Mouse (Mus musculus): Measurements from ENCODE around the gene Sepsecs. TPM values are rescaled to one million over a fixed set of nuclear protein-coding genes. Genes with fewer than 3 reads are reported as not detected.
A peak's percentile ranks its signal among the peaks of the same experiment; 100 is the strongest.

Gene Sepsecs
- polyA plus RNA-seq, 1 experiment from 2014 or later: 6.4 TPM

DNA sequence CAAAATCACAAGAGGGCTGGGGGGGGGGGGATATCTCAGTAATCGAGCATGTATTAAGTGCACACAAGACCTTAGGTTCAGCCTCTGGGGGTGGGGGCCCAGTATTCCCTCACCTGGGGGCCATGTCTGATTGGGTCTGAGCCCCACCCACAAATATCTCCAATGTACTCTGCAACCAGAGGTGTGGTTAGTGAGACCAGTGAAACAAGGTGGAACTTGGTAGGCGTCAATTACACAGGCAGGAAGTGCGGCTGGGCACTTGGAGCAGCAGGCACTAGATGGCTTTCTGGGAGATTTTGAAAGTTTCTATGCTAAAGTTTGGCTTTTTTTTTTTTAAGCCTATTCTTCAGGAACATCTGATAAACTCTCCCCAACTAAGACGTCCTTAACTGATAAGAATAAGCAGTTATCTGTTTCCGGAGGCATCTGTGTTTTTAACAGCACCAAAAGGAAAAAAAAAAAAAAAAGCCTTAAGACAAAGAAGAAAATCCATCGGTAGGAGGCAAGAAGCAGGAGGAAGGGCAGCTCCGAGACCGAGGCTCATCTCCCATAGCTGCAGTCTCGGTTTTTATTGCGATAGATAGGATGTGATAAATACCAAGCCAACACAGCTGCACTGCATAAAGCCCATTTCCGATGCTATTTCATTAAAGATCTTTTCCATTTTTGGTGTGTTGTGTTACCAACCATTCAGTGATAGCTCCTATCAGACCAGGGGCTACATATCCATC is 33.3 kb downstream of the Sepsecs start:
- WGBS: 42% methylated on average over 11 of the region's 11 CpGs

DNA sequence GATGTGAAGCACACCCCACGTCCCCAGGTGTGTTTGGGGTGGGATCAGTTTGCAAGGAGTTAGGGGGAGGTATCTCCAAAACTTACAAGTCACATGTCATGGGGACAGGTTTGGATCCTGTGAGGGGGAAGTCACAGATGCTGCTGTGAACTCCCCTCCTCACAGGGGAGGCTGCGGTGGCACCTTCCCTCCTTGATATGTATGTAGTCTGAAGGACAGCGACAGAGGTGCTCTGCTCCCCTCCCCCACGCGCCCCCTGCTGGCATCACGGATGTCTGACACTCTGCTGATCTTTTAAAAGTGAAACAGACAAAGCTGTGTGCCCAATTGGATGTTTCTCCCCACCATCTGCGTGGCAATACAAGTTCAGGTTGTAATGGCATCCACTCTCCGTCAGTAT is 35.5 kb downstream of the Sepsecs start:
- Histone ChIP-seq H3K4me3 (ENCODE audit: low read length) (no peak overlapping the region), H3K9me3 (replicated peaks; ENCODE audit: control insufficient read depth, low read length) (no peaks in the 10 kb centered on the region), H3K4me2 (ENCODE audit: low read depth, low read length) (no peak overlapping the region; the same call in 1 of the 2 replicates), H3K36me3 (ENCODE audit: control insufficient read depth, insufficient read depth) (no peaks in the 10 kb centered on the region), H3K27ac (ENCODE audit: low read length) (no peak overlapping the region), H3K9ac (ENCODE audit: low read length) (no peak overlapping the region), H3K4me1 (ENCODE audit: control insufficient read depth, insufficient read depth, low read length) (peaks cover 1% of the 10 kb centered on the region), H3K27me3 (ENCODE audit: control insufficient read depth, insufficient read depth, low read length) (no peaks in the 10 kb centered on the region)
- ATAC-seq (replicated peaks; ENCODE audit: extremely low read depth, insufficient read depth, low FRiP score): peak; percentile 61; the same call in 1 of the 2 replicates
- 24% methylated on average over 8 of the region's 8 CpGs for WGBS

More for the DNA sequence above, 33.3 kb downstream of the Sepsecs start:
- H3K4me3 ChIP-seq (ENCODE audit: low read length): no peak overlapping the region
- no peak overlapping the region for H3K4me2 ChIP-seq (ENCODE audit: low read depth, low read length)
- H3K36me3 ChIP-seq (ENCODE audit: control insufficient read depth, insufficient read depth): no peaks in the 10 kb centered on the region
- H3K27ac ChIP-seq (ENCODE audit: low read length): no peak overlapping the region
- no peaks in the 10 kb centered on the region for H3K4me1 ChIP-seq (ENCODE audit: control insufficient read depth, insufficient read depth, low read length)
- ATAC-seq (replicated peaks; ENCODE audit: extremely low read depth, insufficient read depth, low FRiP score): no peak
- no peak overlapping the region for H3K9ac ChIP-seq (ENCODE audit: low read length)
- H3K9me3 ChIP-seq (replicated peaks; ENCODE audit: control insufficient read depth, low read length): no peaks in the 10 kb centered on the region
- H3K27me3 ChIP-seq (ENCODE audit: control insufficient read depth, insufficient read depth, low read length): no peaks in the 10 kb centered on the region

DNA sequence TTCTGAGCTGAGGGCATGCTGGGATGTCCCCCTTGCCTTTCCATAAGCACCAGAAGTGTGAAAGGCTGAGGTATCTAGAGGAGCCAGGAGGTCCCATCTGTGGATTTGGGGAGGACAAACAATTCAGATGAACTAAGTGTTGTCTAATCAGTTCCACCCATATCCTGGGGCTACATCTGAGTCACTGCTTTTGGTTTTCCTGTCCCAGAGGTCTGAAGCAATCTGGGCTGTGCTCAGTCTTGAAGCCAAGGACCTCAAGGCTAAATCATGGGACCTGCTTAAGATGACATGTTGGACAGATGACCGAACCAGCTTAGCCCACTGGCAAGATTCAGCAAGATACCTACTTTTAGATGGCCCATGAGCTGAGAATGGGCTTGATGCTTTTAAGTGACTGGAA is 39.0 kb downstream of the Sepsecs start:
- H3K4me3 ChIP-seq (ENCODE audit: low read length): no peak overlapping the region
- no peak overlapping the region for H3K27ac ChIP-seq (ENCODE audit: low read length)
- no peak for ATAC-seq (replicated peaks; ENCODE audit: extremely low read depth, insufficient read depth, low FRiP score)
- no peaks in the 10 kb centered on the region for H3K36me3 ChIP-seq (ENCODE audit: control insufficient read depth, insufficient read depth)
- H3K27me3 ChIP-seq (ENCODE audit: control insufficient read depth, insufficient read depth, low read length): no peaks in the 10 kb centered on the region
- WGBS: 100% methylated on average over 1 of the region's 1 CpGs
- peaks cover 14% of the 10 kb centered on the region for H3K4me1 ChIP-seq (ENCODE audit: control insufficient read depth, insufficient read depth, low read length)
- H3K9me3 ChIP-seq (replicated peaks; ENCODE audit: control insufficient read depth, low read length): no peaks in the 10 kb centered on the region
- no peak overlapping the region for H3K9ac ChIP-seq (ENCODE audit: low read length)
- H3K4me2 ChIP-seq (ENCODE audit: low read depth, low read length): no peak overlapping the region

DNA sequence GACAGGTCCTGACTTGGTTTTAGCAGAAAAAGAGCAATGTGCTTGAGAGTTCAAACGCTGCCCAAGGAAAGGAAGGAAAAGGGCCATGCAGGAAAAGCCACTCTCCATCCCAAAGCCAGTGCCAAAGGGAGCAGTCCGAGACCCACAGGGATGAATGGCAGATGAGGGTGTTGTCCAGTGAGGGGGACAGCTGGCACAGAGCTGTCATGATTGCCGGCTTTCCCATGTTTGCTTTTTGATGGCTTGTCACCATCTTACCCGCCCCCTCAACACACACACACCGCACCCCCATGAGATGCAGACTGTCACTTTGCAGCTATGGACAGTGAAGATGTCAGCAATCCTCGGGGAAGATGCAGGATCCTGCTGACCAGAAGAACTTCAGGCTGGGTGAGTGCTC is 40.3 kb downstream of the Sepsecs start:
- no peak for ATAC-seq (replicated peaks; ENCODE audit: extremely low read depth, insufficient read depth, low FRiP score)
- Histone ChIP-seq H3K36me3 (ENCODE audit: control insufficient read depth, insufficient read depth) (no peaks in the 10 kb centered on the region), H3K27me3 (ENCODE audit: control insufficient read depth, insufficient read depth, low read length) (no peaks in the 10 kb centered on the region), H3K27ac (ENCODE audit: low read length) (no peak overlapping the region), H3K9ac (ENCODE audit: low read length) (no peak overlapping the region), H3K9me3 (replicated peaks; ENCODE audit: control insufficient read depth, low read length) (no peaks in the 10 kb centered on the region), H3K4me2 (ENCODE audit: low read depth, low read length) (no peak overlapping the region), H3K4me1 (ENCODE audit: control insufficient read depth, insufficient read depth, low read length) (peaks cover 14% of the 10 kb centered on the region), H3K4me3 (ENCODE audit: low read length) (no peak overlapping the region)
- 63% methylated on average over 6 of the region's 6 CpGs for WGBS

DNA sequence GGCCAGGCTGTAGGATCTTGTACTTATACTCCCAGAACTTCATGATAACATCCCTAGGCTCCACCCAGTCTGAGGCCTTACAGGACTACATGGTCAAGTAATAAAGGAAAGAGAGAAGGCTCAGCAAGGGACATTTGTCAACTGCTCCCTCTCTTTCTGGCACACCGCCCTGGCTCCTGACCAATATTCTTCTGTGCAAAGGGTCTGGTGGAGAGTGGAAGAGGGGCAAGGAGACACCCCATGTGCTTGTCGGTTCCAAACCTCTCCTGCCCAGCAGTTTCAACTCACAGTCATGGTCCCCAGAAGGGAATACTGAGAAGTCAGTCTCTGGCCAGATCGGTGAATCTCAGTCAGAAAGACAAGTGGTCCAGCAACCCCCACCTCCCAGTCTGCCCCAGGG is 40.7 kb downstream of the Sepsecs start:
- Histone ChIP-seq H3K4me3 (ENCODE audit: low read length) (no peak overlapping the region), H3K36me3 (ENCODE audit: control insufficient read depth, insufficient read depth) (no peaks in the 10 kb centered on the region), H3K27me3 (ENCODE audit: control insufficient read depth, insufficient read depth, low read length) (no peaks in the 10 kb centered on the region), H3K4me1 (ENCODE audit: control insufficient read depth, insufficient read depth, low read length) (peaks cover 14% of the 10 kb centered on the region), H3K9me3 (replicated peaks; ENCODE audit: control insufficient read depth, low read length) (no peaks in the 10 kb centered on the region), H3K27ac (ENCODE audit: low read length) (0 out of 2 replicates have a peak overlapping the region, but pooled peaks have one; percentile 13), H3K4me2 (ENCODE audit: low read depth, low read length) (no peak overlapping the region), H3K9ac (ENCODE audit: low read length) (no peak overlapping the region)
- WGBS: 48% methylated on average over 3 of the region's 3 CpGs
- ATAC-seq (replicated peaks; ENCODE audit: extremely low read depth, insufficient read depth, low FRiP score): peak; percentile 20; the same call in 1 of the 2 replicates

DNA sequence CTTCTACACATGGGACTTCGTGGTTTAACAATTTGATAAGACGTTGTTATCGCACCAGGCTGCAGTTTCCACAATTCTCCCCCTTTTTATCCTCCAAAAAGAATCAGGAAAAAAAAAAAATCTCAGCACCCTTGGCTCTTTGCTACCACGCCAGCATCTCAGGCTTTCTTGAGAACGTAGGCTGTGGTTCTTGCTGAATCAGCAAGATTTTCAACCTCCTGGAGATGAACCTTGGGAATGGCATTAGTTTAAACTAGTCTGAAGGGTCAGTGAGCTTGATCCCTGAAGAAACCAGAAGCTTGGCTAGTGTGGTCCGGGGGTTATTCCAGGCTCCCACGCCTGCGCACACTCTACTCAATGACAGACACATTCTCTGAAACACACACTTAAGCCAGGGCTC is 41.8 kb downstream of the Sepsecs start:
- H3K9ac ChIP-seq (ENCODE audit: low read length): no peak overlapping the region
- H3K4me3 ChIP-seq (ENCODE audit: low read length): no peak overlapping the region
- WGBS: 84% methylated on average over 8 of the region's 8 CpGs
- no peaks in the 10 kb centered on the region for H3K36me3 ChIP-seq (ENCODE audit: control insufficient read depth, insufficient read depth)
- peaks cover 14% of the 10 kb centered on the region for H3K4me1 ChIP-seq (ENCODE audit: control insufficient read depth, insufficient read depth, low read length)
- no peak overlapping the region for H3K27ac ChIP-seq (ENCODE audit: low read length)
- H3K9me3 ChIP-seq (replicated peaks; ENCODE audit: control insufficient read depth, low read length): no peaks in the 10 kb centered on the region
- no peaks in the 10 kb centered on the region for H3K27me3 ChIP-seq (ENCODE audit: control insufficient read depth, insufficient read depth, low read length)
- no peak overlapping the region for H3K4me2 ChIP-seq (ENCODE audit: low read depth, low read length)
- no peak for ATAC-seq (replicated peaks; ENCODE audit: extremely low read depth, insufficient read depth, low FRiP score)

DNA sequence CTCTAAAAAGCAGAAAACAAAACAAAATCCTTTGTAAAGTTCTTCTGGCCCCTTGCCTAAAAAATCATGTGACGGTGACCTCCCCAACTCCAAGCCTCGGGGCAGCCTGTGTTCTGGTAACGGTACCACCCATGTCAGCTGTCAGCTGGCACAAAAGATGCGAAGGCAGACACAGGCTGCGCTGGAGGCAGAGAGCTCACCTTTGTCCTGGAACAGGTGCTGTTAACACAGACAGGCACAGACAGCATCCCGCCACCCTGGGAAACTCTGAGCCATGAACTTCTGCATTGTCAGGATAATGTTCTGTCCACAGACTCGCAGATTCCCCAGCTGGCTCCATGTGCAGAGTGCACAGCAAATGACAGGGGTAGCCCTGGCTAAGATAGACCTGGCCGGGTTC is 43.4 kb downstream of the Sepsecs start:
- no peak overlapping the region for H3K4me3 ChIP-seq (ENCODE audit: low read length)
- no peaks in the 10 kb centered on the region for H3K36me3 ChIP-seq (ENCODE audit: control insufficient read depth, insufficient read depth)

DNA sequence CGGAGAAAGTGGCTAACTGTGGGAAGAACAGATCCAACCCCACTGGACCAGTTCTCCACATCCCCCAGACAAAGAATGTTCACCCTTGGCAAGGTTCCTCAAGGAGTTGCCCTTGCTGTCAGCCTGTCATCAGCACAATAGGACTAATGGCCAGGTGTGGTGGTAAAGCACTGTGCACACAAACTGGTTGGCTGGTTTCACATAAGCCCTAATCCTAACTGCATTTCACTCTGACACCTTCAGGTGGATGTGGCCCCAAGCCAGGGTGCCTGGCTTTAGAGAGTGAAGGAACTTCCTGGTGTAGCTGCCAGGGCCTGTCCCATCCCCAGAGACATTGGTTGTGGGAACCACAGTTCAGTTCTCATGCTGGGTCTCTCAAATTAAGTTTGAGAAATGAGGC is 44.6 kb downstream of the Sepsecs start:
- no peak overlapping the region for H3K27ac ChIP-seq (ENCODE audit: low read length)
- 100% methylated on average over 1 of the region's 1 CpGs for WGBS
- H3K27me3 ChIP-seq (ENCODE audit: control insufficient read depth, insufficient read depth, low read length): no peaks in the 10 kb centered on the region
- H3K4me2 ChIP-seq (ENCODE audit: low read depth, low read length): no peak overlapping the region
- H3K4me3 ChIP-seq (ENCODE audit: low read length): no peak overlapping the region
- no peak overlapping the region for H3K9ac ChIP-seq (ENCODE audit: low read length)
- no peaks in the 10 kb centered on the region for H3K9me3 ChIP-seq (replicated peaks; ENCODE audit: control insufficient read depth, low read length)
- no peak for ATAC-seq (replicated peaks; ENCODE audit: extremely low read depth, insufficient read depth, low FRiP score)
- H3K36me3 ChIP-seq (ENCODE audit: control insufficient read depth, insufficient read depth): no peaks in the 10 kb centered on the region
- H3K4me1 ChIP-seq (ENCODE audit: control insufficient read depth, insufficient read depth, low read length): peaks cover 14% of the 10 kb centered on the region

More for the DNA sequence above, 43.4 kb downstream of the Sepsecs start:
- Histone ChIP-seq H3K9me3 (replicated peaks; ENCODE audit: control insufficient read depth, low read length) (no peaks in the 10 kb centered on the region), H3K4me1 (ENCODE audit: control insufficient read depth, insufficient read depth, low read length) (peaks cover 14% of the 10 kb centered on the region), H3K4me2 (ENCODE audit: low read depth, low read length) (peak overlapping the region; percentile 10; the same call in 1 of the 2 replicates), H3K27me3 (ENCODE audit: control insufficient read depth, insufficient read depth, low read length) (no peaks in the 10 kb centered on the region), H3K9ac (ENCODE audit: low read length) (peak overlapping the region; percentile 11; the same call in 1 of the 2 replicates), H3K27ac (ENCODE audit: low read length) (no peak overlapping the region)
- ATAC-seq (replicated peaks; ENCODE audit: extremely low read depth, insufficient read depth, low FRiP score): no peak
- WGBS: 44% methylated on average over 8 of the region's 8 CpGs

DNA sequence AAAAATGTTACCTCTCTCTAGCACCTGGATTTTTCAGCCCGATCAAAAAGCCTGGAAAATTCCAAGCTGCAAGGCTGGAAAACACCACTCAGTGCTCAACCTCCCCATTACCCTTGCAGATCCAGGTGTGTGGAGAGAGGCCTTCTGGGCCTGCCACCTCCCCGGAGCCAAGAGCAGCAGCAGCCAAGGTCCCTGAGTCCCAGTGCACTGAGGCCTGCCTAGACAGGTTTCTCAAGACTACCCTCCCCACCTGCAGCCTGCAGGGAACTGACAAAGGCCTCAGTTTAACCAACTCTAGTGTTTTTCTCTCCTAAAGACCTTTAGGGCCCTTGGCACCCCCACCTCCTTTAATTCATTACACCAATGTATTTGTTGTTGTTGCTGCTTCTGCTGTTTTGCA is 46.4 kb downstream of the Sepsecs start:
- 70% methylated on average over 2 of the region's 2 CpGs for WGBS
- Histone ChIP-seq H3K9me3 (replicated peaks; ENCODE audit: control insufficient read depth, low read length) (no peaks in the 10 kb centered on the region), H3K4me1 (ENCODE audit: control insufficient read depth, insufficient read depth, low read length) (peaks cover 10% of the 10 kb centered on the region), H3K4me3 (ENCODE audit: low read length) (no peak overlapping the region), H3K36me3 (ENCODE audit: control insufficient read depth, insufficient read depth) (no peaks in the 10 kb centered on the region), H3K27me3 (ENCODE audit: control insufficient read depth, insufficient read depth, low read length) (no peaks in the 10 kb centered on the region), H3K4me2 (ENCODE audit: low read depth, low read length) (no peak overlapping the region), H3K27ac (ENCODE audit: low read length) (no peak overlapping the region), H3K9ac (ENCODE audit: low read length) (no peak overlapping the region)
- no peak for ATAC-seq (replicated peaks; ENCODE audit: extremely low read depth, insufficient read depth, low FRiP score)
